Mouse (Mus musculus) naive thymus-derived CD4-positive, alpha-beta T cell, adult 2 months (primary cell): ENCODE measurements around the gene Wnt4.

Experiments used
- DNase-seq: peaks from one replicate; pipeline ENCODE4 v3.0.0-alpha.2; 2011; ENCODE audit warnings: low read depth

Gene Wnt4

DNA sequence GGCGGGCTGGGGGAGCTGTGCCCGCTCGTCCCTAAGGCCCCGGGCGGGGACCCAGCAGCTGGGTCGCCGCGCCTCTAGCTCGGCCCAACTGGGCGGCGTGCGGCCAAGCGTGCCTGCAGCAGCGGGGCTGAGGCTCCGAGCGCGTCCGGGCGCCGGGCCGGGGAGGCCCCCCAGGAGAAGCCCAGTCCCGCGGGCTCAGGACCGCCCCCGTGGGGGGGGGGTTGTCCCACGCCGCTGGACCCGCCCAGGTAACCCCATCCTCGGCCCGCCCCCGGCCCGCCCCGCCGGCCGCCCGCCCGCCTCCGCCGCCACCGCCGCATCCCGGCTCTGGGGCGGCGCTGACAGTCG lies at the start of gene Wnt4:
Wnt4 (plus strand) TSS at position 324 of the 348 bp plus-strand sequence.
- no peak for DNase-seq

DNA sequence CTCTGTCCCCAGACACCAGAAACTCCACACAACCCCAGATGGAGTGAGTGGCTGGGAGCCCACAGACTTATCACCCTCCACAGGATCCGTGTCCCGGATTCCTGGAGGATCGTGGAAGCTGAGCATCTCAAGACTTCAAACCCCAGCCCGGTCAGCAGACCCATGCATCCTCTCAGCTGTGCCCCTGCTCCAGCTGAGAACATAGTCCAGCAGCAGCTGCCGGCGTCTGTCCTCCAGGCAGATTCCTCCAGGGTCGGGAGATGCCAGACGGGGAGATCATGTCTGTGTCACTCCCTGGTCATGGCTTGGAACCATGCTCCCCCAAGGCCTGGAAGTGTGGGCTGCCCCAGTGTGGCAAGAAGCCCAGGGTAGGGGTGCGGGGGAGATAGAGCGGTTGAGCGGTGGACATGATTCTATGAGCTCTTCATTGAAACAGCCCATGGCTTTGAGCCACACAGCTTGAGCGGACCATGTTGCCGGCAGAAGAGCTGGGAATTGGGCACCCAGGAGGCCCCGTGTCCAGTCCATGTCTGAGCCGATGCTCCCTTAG lies 48.6 kb upstream of the Wnt4 start:
- DNase-seq, result no peak

GRCm38 (mm10) chr4:137231494-137232470 lies 45.5 kb upstream of the Wnt4 start:
- DNase-seq, result no peak

DNA sequence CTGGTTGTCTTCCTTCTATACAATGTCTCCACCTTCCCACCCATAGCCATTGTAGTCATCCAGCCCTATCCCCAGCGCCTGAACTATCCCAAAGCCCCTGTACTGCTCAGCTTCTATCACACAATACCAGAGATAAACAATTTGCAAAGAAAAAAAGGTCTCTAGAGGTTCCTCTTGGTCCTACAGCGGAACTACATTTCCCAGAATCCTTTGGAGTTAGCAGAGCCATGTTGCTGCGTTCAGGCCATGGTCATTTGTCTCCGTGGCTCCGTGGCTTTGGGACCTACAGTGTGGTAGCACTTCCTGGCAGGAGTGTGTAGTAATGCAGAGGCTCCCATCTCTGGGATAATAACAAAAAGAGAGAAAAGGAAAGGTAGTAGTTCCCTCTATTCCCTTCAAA lies 43.7 kb upstream of the Wnt4 start:
- DNase-seq, result no peak

- DNase-seq, result no peak
Measured at GRCm38 (mm10) chr4:137234444-137234843, 42.8 kb upstream of the Wnt4 start.

DNA sequence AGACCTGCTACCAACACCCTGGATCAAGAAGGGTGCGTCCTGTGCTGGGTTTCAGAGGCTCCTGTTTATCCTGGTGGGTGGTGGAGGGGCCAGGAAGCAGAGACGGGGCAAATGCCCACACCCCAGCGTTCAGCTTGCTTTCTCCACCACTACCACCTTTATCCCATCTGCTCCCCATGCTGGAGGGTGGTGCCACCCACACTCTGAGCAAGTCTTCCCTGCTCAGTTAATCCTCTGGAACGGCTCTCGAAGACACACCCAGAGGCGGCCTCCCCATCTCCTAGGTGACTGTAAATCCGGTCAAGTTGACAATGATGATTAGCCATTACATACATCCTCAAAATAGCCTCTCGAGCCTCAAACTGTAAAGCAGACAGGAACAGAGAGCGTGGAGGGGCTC lies 41.9 kb upstream of the Wnt4 start:
- DNase-seq, result no peak

GRCm38 (mm10) chr4:137244883-137245282 lies 32.4 kb upstream of the Wnt4 start:
- DNase-seq, result no peak

DNA sequence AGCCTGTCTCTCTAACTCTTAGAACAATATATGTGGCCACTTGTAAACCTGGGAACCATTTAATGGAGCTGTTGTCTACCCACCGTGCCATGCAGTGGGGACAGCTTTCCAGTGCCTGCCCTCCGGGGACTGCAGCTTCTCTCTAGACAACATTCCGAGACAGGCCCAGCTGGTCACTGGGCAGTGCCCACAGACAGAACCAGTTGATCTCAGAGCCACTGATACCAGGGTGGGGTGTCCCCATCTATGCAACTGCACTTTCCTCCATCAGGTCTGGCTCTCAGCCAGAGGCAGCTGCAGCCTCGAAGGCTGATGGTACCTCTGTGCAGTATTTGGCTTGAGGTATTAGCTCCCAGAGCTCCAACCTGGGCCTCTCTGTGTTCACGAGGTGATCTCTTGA lies 27.0 kb upstream of the Wnt4 start:
- DNase-seq, result no peak

GRCm38 (mm10) chr4:137250849-137251248 lies 26.4 kb upstream of the Wnt4 start:
- no peak for DNase-seq

DNA sequence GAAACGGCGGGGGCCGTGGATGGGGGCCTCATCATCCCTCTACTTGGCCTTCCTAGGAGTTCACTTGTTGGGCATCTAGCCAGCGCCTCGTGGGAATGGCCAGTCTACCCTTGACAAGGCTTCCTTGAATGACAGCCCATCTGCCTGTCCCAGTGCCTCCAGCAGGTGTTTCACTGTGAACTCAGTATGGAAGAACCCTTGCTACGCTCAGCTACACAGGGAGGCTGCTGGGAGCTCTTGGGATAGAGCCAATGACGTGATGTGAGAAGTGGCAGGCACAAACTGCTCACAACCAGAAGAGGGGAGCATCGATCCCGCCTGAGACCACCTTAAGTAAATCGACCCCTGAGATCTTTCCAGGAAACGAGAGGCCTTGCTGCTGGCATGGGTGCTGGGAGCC lies 23.7 kb upstream of the Wnt4 start:
- no peak for DNase-seq

GRCm38 (mm10) chr4:137254206-137254976 lies 22.9 kb upstream of the Wnt4 start:
- no peak for DNase-seq

DNA sequence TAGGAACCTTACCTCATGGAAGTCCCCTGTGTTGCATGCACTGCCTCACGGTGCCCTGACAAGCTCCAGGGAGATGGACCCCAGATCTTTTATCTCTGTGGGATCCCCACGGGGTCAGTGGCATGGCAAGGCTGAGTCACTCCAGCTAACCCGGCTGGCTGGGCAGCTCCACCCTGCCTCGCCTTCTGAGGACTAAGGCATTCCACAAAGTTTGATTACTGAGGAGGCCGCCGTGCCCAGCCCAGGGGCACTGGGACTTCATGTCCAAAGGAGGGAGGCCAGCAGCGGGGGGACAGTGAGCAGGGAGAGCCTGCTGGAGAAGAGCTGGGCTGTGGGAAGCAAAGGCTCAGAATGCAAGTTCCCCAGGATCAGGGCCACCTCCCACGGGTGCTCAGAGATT lies 21.7 kb upstream of the Wnt4 start:
- no peak for DNase-seq

GRCm38 (mm10) chr4:137261826-137262225 lies 15.5 kb upstream of the Wnt4 start:
- no peak for DNase-seq

DNA sequence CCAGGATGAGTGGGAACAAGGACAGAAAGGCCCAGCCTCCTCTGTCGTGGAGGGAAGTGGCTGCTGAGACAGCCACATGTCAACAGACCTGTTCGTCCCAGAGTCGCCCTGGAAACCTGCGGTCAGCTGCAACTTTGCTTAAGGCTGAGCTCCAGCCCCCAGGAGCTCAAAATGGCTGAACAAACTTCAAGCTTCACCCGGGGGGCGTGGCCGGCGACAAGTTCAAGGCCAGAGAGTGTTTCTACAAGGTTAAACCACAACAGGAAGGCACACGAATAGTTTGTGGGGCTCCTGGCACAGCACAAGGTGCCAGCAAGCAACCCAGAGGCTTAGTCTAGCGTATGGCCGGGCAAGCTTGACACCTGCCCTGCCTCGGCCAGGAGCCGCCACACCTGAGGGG lies 13.2 kb upstream of the Wnt4 start:
- peak; percentile 10 for DNase-seq

DNA sequence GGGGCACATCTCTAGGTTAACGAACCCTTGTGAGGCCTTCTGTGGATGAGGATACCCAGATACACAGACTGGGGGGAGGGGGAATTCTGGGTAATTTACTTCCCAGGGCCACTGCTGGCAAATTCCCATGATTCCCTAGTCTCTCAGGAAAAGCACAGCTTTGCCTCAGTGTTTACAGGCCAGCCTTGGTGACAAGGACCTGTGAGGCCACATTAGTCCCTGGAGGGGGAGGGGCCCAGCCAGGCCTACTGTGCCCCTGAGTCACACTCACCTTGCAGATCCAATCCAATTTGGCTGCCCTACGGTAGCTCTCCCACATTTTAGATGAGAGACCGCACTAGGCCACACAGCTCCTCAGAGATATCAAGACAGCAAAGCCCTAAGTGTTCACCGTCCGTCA lies 12.2 kb upstream of the Wnt4 start:
- DNase-seq, result no peak

DNA sequence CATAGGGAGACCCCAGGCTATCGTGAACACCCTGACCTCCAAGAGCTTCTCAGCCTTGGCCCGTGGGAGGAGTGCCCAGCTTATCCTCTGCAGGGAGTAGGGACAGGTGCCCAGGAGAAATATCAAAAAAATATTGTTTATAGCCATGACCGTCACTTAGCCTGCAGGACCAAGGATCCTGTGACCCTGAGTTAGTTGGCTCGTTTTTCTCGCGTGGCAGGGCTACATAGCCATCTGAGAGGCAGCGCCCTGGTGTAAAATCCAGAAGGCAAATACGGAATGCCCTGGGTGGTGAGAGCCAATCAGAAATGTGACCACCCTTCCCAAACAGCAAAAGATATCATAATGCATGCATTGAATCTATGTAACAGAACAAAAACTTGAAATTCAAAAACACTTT lies 8.7 kb upstream of the Wnt4 start:
- DNase-seq, result no peak

- DNase-seq, result no peak
Measured at GRCm38 (mm10) chr4:137271856-137272255, 5.4 kb upstream of the Wnt4 start.

DNA sequence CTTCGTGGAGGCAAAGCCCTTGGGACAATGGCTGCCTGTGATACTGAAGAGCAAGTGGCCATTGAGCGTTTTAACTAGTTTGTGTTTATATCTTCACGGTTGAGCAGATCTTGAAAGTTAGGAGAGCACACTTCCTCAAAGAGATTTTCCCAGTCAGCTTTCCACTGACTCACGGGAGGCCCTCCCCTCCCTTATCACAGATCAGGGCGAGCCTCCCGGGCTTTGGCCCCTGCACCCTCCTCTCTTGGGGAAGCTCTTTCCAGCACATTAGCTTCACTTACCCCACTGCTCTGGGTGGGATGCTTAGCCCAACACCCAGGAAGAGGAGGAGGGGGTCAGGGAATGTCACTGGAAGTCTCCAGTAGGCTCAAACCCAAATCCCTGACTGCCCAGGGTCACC lies 3.0 kb upstream of the Wnt4 start:
- no peak for DNase-seq

GRCm38 (mm10) chr4:137276443-137277165 lies 685 bp upstream of the Wnt4 start:
- DNase-seq, result no peak

DNA sequence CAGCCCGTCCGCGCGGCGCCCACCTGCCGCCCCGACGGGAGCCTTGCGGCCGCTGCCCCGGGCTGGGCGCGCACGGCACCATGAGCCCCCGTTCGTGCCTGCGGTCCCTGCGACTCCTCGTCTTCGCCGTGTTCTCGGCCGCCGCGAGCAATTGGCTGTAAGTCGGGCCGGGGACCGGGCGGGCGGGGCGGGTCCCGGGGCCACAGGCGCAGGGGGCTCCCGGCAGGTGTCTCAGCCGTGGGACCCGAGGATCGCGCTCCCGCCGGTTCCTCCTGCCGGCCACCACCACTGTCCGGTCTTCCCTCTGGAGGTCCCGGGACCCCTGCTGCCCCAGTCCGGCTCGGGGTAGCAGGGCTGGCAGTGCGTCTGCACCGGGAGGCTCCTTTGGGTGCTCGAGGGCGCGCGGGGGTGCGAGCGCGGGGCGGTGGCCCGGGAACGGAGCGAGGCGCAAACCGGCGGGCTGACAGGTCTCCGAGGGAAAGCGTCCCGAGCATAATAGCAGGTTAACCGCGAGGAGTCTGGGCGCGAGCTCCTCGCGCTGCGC lies 383 bp downstream of the Wnt4 start:
- DNase-seq, result no peak

DNA sequence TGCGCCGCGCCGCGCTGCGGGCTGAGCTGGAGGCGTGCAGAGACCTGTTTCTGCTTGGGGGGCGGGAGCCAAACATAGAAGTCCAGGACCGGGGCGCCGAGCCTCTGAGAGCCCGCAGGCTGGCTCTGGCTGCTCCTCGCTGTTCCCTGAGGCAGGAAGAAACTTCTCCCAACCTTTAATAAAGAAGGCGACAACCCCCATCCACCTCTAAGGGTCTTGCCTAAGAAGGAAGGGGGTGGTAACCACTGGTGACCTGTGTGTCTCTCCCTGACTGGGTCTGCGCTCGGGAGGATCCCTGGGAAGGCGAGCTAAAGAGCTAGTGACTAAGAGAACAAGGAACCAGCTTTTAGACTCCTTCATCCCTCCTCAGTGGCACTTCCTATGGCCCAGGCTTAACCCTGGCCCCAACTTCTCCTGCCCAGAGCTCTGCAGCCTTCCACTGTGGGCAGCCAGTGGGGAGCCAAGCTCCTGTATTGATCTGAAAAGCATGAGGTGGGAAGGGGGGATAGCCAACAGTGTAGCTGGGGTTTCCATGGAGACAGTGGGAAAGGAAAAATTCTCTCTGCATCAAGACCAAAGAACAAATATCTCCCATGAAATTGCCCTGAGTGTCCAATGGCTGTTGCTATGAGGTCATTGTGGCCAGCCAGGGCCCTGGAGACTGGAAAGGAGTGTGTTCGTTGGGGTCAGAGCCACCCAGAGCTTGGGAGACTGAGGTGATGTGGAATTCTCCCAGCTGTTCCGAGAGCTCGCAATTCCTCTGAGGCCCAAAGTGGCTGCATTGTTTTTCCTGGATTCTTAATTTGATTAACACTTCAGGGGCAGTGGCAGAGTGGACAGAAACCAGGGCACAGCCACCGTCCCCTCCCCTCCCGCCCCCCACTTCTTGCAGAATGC lies 1.1 kb downstream of the Wnt4 start:
- DNase-seq, result no peak
